Mouse (Mus musculus): ENCODE measurements at regions not wholly inside any gene's neighbourhood (a gene's known extent, or its start where the extent isn't known, plus 50 kb on each side); places are given as distances from the start of the nearest gene placed in this dataset.

GRCm38 (mm10) chr10:16508161-16508560 is 1214.9 kb upstream of the Cited2 start:
- 81% methylated on average over 6 of the region's 6 CpGs for WGBS

GRCm38 (mm10) chr10:16514656-16515055 is 1208.4 kb upstream of the Cited2 start:
- DNase-seq (ENCODE audit: low spot score): no peak
- Histone ChIP-seq H3K27ac (ENCODE audit: low read depth, low read length) (no peak overlapping the region), H3K4me1 (ENCODE audit: control insufficient read depth, insufficient read depth, low read length) (no peaks in the 10 kb centered on the region), H3K4me3 (ENCODE audit: low read depth, low read length) (no peak overlapping the region), H3K36me3 (ENCODE audit: control insufficient read depth, insufficient read depth, low read length) (no peaks in the 10 kb centered on the region), H3K27me3 (ENCODE audit: control insufficient read depth, insufficient read depth, low read length) (no peaks in the 10 kb centered on the region), H3K9me3 (ENCODE audit: control insufficient read depth, low read length) (no peaks in the 10 kb centered on the region), H3K4me2 (ENCODE audit: low read depth) (no peak overlapping the region), H3K9ac (ENCODE audit: low read length) (no peak overlapping the region)
- WGBS: 69% methylated on average over 2 of the region's 2 CpGs
- no peak for ATAC-seq (ENCODE audit: insufficient read depth, low FRiP score, low TSS enrichment)

More at GRCm38 (mm10) chr10:16508161-16508560, 1214.9 kb upstream of the Cited2 start:
- Histone ChIP-seq H3K9me3 (ENCODE audit: control insufficient read depth, low read length) (no peaks in the 10 kb centered on the region), H3K4me2 (ENCODE audit: low read depth) (no peak overlapping the region), H3K9ac (ENCODE audit: low read length) (no peak overlapping the region), H3K4me1 (ENCODE audit: control insufficient read depth, insufficient read depth, low read length) (no peaks in the 10 kb centered on the region), H3K4me3 (ENCODE audit: low read depth, low read length) (no peak overlapping the region), H3K27ac (ENCODE audit: low read depth, low read length) (no peak overlapping the region), H3K27me3 (ENCODE audit: control insufficient read depth, insufficient read depth, low read length) (no peaks in the 10 kb centered on the region), H3K36me3 (ENCODE audit: control insufficient read depth, insufficient read depth, low read length) (no peaks in the 10 kb centered on the region)
- no peak for DNase-seq (ENCODE audit: low spot score)
- ATAC-seq (ENCODE audit: insufficient read depth, low FRiP score, low TSS enrichment): no peak

GRCm38 (mm10) chr10:16521895-16522294 is 1201.1 kb upstream of the Cited2 start:
- Histone ChIP-seq H3K4me3 (ENCODE audit: low read depth, low read length) (no peak overlapping the region), H3K27ac (ENCODE audit: low read depth, low read length) (no peak overlapping the region), H3K9me3 (ENCODE audit: control insufficient read depth, low read length) (no peaks in the 10 kb centered on the region), H3K36me3 (ENCODE audit: control insufficient read depth, insufficient read depth, low read length) (no peaks in the 10 kb centered on the region), H3K4me2 (ENCODE audit: low read depth) (no peak overlapping the region), H3K4me1 (ENCODE audit: control insufficient read depth, insufficient read depth, low read length) (no peaks in the 10 kb centered on the region), H3K9ac (ENCODE audit: low read length) (no peak overlapping the region), H3K27me3 (ENCODE audit: control insufficient read depth, insufficient read depth, low read length) (no peaks in the 10 kb centered on the region)
- ATAC-seq (ENCODE audit: insufficient read depth, low FRiP score, low TSS enrichment) (no peak), DNase-seq (ENCODE audit: low spot score) (no peak)

GRCm38 (mm10) chr10:16524101-16524500 is 1198.9 kb upstream of the Cited2 start:
- ATAC-seq (ENCODE audit: insufficient read depth, low FRiP score, low TSS enrichment): no peak
- WGBS: 80% methylated on average over 1 of the region's 1 CpGs

GRCm38 (mm10) chr10:16527693-16528092 is 1195.3 kb upstream of the Cited2 start:
- H3K27me3 ChIP-seq (ENCODE audit: control insufficient read depth, insufficient read depth, low read length): no peaks in the 10 kb centered on the region
- no peak for ATAC-seq (ENCODE audit: insufficient read depth, low FRiP score, low TSS enrichment)
- H3K9me3 ChIP-seq (ENCODE audit: control insufficient read depth, low read length): no peaks in the 10 kb centered on the region
- H3K36me3 ChIP-seq (ENCODE audit: control insufficient read depth, insufficient read depth, low read length): no peaks in the 10 kb centered on the region
- WGBS: 73% methylated on average over 1 of the region's 1 CpGs
- H3K9ac ChIP-seq (ENCODE audit: low read length): no peak overlapping the region
- H3K4me1 ChIP-seq (ENCODE audit: control insufficient read depth, insufficient read depth, low read length): no peaks in the 10 kb centered on the region
- H3K27ac ChIP-seq (ENCODE audit: low read depth, low read length): no peak overlapping the region
- no peak for DNase-seq (ENCODE audit: low spot score)
- no peak overlapping the region for H3K4me3 ChIP-seq (ENCODE audit: low read depth, low read length)
- no peak overlapping the region for H3K4me2 ChIP-seq (ENCODE audit: low read depth)

More at GRCm38 (mm10) chr10:16524101-16524500, 1198.9 kb upstream of the Cited2 start:
- H3K9ac ChIP-seq (ENCODE audit: low read length): no peak overlapping the region
- no peaks in the 10 kb centered on the region for H3K27me3 ChIP-seq (ENCODE audit: control insufficient read depth, insufficient read depth, low read length)
- H3K4me2 ChIP-seq (ENCODE audit: low read depth): no peak overlapping the region
- H3K9me3 ChIP-seq (ENCODE audit: control insufficient read depth, low read length): no peaks in the 10 kb centered on the region
- DNase-seq (ENCODE audit: low spot score): no peak
- H3K4me1 ChIP-seq (ENCODE audit: control insufficient read depth, insufficient read depth, low read length): no peaks in the 10 kb centered on the region
- no peak overlapping the region for H3K27ac ChIP-seq (ENCODE audit: low read depth, low read length)
- no peaks in the 10 kb centered on the region for H3K36me3 ChIP-seq (ENCODE audit: control insufficient read depth, insufficient read depth, low read length)
- H3K4me3 ChIP-seq (ENCODE audit: low read depth, low read length): no peak overlapping the region

GRCm38 (mm10) chr10:16537660-16538059 is 1185.4 kb upstream of the Cited2 start:
- Histone ChIP-seq H3K36me3 (ENCODE audit: control insufficient read depth, insufficient read depth, low read length) (no peaks in the 10 kb centered on the region), H3K9me3 (ENCODE audit: control insufficient read depth, low read length) (no peaks in the 10 kb centered on the region), H3K4me3 (ENCODE audit: low read depth, low read length) (no peak overlapping the region), H3K9ac (ENCODE audit: low read length) (no peak overlapping the region), H3K4me1 (ENCODE audit: control insufficient read depth, insufficient read depth, low read length) (no peaks in the 10 kb centered on the region), H3K27ac (ENCODE audit: low read depth, low read length) (no peak overlapping the region), H3K27me3 (ENCODE audit: control insufficient read depth, insufficient read depth, low read length) (no peaks in the 10 kb centered on the region), H3K4me2 (ENCODE audit: low read depth) (no peak overlapping the region)
- ATAC-seq (ENCODE audit: insufficient read depth, low FRiP score, low TSS enrichment) (peak; percentile 20; the same call in 1 of the 2 replicates), DNase-seq (ENCODE audit: low spot score) (no peak)
- 52% methylated on average over 3 of the region's 3 CpGs for WGBS

- no peaks in the 10 kb centered on the region for H3K27me3 ChIP-seq (ENCODE audit: control insufficient read depth, insufficient read depth, low read length)
- H3K4me1 ChIP-seq (ENCODE audit: control insufficient read depth, insufficient read depth, low read length): no peaks in the 10 kb centered on the region
- ATAC-seq (ENCODE audit: insufficient read depth, low FRiP score, low TSS enrichment): no peak
Measured at GRCm38 (mm10) chr10:16538379-16538778, 1184.6 kb upstream of the Cited2 start.

GRCm38 (mm10) chr10:16545445-16545844 is 1177.6 kb upstream of the Cited2 start:
- 23% methylated on average over 1 of the region's 1 CpGs for WGBS
- no peaks in the 10 kb centered on the region for H3K9me3 ChIP-seq (ENCODE audit: control insufficient read depth, low read length)
- DNase-seq (ENCODE audit: low spot score) (no peak), ATAC-seq (ENCODE audit: insufficient read depth, low FRiP score, low TSS enrichment) (no peak)
- no peak overlapping the region for H3K27ac ChIP-seq (ENCODE audit: low read depth, low read length)
- H3K4me3 ChIP-seq (ENCODE audit: low read depth, low read length): no peak overlapping the region
- no peak overlapping the region for H3K9ac ChIP-seq (ENCODE audit: low read length)
- H3K27me3 ChIP-seq (ENCODE audit: control insufficient read depth, insufficient read depth, low read length): no peaks in the 10 kb centered on the region
- H3K36me3 ChIP-seq (ENCODE audit: control insufficient read depth, insufficient read depth, low read length): no peaks in the 10 kb centered on the region
- H3K4me1 ChIP-seq (ENCODE audit: control insufficient read depth, insufficient read depth, low read length): no peaks in the 10 kb centered on the region
- H3K4me2 ChIP-seq (ENCODE audit: low read depth): no peak overlapping the region

More at GRCm38 (mm10) chr10:16538379-16538778, 1184.6 kb upstream of the Cited2 start:
- Histone ChIP-seq H3K4me2 (ENCODE audit: low read depth) (no peak overlapping the region), H3K9me3 (ENCODE audit: control insufficient read depth, low read length) (no peaks in the 10 kb centered on the region), H3K36me3 (ENCODE audit: control insufficient read depth, insufficient read depth, low read length) (no peaks in the 10 kb centered on the region), H3K9ac (ENCODE audit: low read length) (no peak overlapping the region), H3K27ac (ENCODE audit: low read depth, low read length) (no peak overlapping the region), H3K4me3 (ENCODE audit: low read depth, low read length) (no peak overlapping the region)
- 60% methylated on average over 1 of the region's 1 CpGs for WGBS
- no peak for DNase-seq (ENCODE audit: low spot score)

- Histone ChIP-seq H3K27me3 (ENCODE audit: control insufficient read depth, insufficient read depth, low read length) (no peaks in the 10 kb centered on the region), H3K4me1 (ENCODE audit: control insufficient read depth, insufficient read depth, low read length) (no peaks in the 10 kb centered on the region), H3K27ac (ENCODE audit: low read depth, low read length) (no peak overlapping the region), H3K9ac (ENCODE audit: low read length) (no peak overlapping the region), H3K4me3 (ENCODE audit: low read depth, low read length) (no peak overlapping the region), H3K4me2 (ENCODE audit: low read depth) (no peak overlapping the region), H3K36me3 (ENCODE audit: control insufficient read depth, insufficient read depth, low read length) (no peaks in the 10 kb centered on the region), H3K9me3 (ENCODE audit: control insufficient read depth, low read length) (no peaks in the 10 kb centered on the region)
- ATAC-seq (ENCODE audit: insufficient read depth, low FRiP score, low TSS enrichment): no peak
- WGBS: 68% methylated on average over 3 of the region's 3 CpGs
- no peak for DNase-seq (ENCODE audit: low spot score)
Measured at GRCm38 (mm10) chr10:16552861-16553635, 1170.0 kb upstream of the Cited2 start.
